Mouse (Mus musculus): ENCODE data around the gene Rufy3. TPM values are rescaled to one million over a fixed set of nuclear protein-coding genes. Genes with fewer than 3 reads are reported as not detected.
A peak's percentile ranks its signal among the peaks of the same experiment; 100 is the strongest.

The Rufy3 gene
- polyA plus RNA-seq, 1 experiment from 2014 or later, result 28.1 TPM

DNA sequence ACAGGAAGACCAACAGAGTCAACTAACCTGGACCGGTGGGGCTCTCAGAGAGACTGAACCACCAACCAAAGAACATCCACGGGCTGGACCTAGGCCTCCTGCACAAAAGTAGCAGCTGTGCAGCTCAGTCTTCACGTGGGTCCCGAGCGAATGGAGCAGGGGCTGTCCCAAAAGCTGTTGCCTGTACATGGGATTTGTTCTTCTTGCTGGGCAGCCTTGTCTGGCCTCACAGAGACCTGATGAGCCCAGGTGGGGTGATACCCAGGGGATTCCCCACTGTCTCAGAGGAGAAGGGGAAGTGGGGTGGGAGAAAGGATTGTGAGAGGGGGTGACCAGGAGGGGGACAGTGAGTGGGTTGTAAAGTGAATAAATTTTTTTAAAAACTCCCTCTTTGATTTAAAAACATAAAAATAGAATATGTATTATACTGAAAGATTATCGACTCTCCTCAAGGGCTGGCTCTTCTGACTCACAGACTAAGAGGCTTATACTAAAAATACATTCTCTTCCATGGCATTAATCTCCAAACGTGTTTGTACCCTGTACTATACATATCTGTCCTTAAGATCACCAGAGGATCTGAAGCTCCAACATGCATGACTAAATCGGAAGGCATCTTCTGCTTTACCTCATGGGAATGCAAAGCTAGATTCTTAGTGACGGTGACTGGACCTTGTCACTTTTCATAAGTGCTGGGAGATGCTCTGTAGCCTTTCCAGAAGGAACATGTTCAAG, 3.6 kb upstream of the Rufy3 start:
- Histone ChIP-seq H3K36me3 (replicated peaks) (peaks cover 17% of the 10 kb centered on the region), H3K4me3 (no peak overlapping the region), H3K27ac (replicated peaks) (no peak overlapping the region), H3K4me1 (peaks cover 8% of the 10 kb centered on the region), H3K27me3 (replicated peaks; ENCODE audit: low read depth, poor library complexity, severe bottlenecking) (no peaks in the 10 kb centered on the region), H3K9me3 (no peaks in the 10 kb centered on the region)
- DNase-seq (ENCODE audit: low spot score), result no peak
- WGBS, result 82% methylated on average over 9 of the region's 9 CpGs

DNA sequence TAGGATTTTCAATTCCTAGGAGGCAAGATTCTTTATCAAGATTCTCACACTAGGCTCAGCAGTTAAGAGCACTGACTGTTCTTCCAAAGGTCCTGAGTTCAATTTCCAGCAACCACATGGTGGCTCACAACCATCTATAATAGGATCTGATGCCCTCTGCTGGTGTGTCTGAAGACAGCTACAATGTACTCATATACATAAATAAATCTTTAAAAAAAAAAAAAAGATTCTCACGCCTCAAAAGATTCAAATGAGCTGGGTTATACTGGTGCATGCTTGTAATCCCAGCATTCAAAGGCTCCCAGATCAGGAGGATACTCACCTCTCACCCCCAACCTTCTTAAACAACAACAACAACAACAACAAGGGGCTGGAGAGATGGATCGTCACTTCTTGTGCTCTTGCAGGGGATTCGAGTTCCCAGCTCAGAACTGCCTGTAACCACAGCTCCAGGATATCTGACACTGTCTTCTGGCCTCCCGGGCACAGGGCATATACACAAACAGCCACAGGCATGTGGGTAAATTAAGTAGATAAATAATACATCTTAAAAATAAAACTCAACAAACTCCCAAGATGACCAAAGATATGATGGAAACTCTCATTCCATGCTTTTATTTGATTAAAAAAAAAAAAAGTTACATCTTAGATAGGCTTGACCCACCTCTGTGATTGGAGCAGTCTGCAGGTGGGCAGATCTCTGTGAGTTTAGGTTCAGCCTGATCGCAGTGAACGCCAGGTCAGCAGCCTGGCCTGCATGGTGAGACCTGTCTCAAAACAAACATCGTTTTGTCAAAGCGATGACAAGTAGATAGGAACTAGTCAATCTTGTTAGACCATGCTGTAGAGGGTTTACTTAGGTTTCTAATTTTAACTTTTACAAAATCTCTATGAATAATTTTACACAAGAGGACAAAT, 1.7 kb upstream of the Rufy3 start:
- DNase-seq (ENCODE audit: low spot score), result no peak
- 66% methylated on average over 8 of the region's 8 CpGs for WGBS
- H3K27ac ChIP-seq (replicated peaks), result no peak overlapping the region

DNA sequence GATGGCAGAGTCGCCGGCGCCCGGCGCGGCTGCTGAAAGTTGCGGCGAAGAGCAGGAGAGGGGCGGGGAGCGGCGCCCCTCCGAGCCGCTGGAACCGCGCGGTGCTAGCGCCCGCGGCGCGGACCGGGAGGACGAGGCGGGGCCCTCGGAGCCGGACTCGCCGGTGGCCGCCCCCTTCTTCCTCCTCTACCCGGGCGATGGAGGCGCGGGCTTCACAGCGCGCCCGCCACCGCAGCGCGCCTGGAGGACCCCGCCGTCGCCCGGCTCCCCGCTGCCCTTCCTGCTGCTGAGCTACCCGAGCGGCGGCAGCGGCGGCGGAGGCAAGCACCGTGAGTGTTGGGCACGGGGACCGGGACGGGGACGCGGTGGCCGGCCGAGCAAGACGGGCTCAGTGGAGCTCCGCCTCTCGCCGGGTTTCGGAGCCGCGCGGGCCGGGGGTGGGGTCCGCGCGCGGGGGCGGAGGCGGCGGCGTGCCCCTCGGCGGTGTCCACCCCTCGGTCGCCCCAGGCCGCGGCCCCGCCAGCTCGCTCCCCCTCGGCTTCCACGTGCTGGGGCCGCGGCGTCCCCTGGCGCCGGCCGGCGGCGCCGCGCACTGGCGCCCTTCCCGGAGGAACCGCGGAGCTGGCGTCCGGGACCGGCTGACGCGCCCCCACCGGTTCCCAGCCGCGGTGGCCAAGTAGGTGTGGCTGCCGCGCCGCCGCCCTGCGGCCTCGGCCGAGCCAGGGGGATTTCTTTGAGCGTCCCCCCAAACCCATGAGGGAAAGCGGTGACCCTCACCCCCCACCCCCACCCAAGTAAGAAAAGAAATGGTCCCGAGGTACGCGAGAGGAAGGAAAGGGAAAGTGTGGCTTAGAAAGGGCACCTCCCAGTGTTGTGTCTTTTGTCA, 551 bp downstream of the Rufy3 start:
- H3K4me1 ChIP-seq, result peaks cover 14% of the 10 kb centered on the region
- WGBS, result 1% methylated on average over 119 of the region's 119 CpGs

More for the DNA sequence above, 1.7 kb upstream of the Rufy3 start:
- H3K9me3 ChIP-seq, result no peaks in the 10 kb centered on the region
- H3K36me3 ChIP-seq (replicated peaks), result peaks cover 1% of the 10 kb centered on the region; the same call in 1 of the 2 replicates
- no peak overlapping the region for H3K4me3 ChIP-seq
- H3K4me1 ChIP-seq, result peaks cover 14% of the 10 kb centered on the region
- H3K27me3 ChIP-seq (replicated peaks; ENCODE audit: low read depth, poor library complexity, severe bottlenecking), result no peaks in the 10 kb centered on the region

DNA sequence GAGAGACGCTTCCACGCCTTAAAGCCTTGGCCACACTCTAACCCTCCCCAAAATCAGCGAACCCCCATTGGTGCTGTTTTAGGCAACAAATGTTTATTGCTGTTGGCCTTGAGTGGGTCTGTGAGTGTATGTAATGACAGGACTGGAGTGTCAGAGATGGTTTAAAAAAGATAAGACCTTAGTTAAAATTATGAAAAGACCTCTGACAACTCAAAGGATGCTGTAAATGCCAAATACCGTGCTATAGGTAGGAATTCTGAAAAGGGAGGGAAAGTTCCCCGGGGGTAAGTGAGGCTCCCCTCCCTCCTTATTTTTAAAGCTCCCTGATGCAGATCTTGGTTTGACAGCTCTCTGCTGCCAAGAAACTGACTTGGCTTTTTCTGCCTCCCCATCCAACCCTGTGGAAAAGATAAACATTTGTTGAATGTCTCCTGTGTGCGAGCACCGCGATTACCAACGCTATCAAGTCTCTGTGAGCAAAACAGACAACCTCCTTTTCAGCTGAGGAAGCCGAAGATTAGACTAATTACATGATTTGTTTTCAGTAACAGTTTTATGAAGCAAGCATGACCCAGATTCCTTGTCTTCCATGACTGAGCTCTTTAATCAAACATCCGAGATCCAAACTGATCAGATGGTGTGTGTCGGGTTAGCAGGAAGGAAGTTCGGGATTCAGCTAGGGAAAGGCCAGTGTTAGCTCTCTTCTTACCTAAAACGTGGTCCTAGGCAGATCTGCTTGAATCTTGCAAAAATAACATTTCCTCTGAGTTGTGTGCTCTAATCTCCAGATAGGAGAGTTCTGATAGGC, 1.4 kb downstream of the Rufy3 start:
- peaks cover 27% of the 10 kb centered on the region for H3K36me3 ChIP-seq (replicated peaks)
- no peak for DNase-seq (ENCODE audit: low spot score)
- 6% methylated on average over 14 of the region's 14 CpGs for WGBS
- H3K4me1 ChIP-seq, result peaks cover 14% of the 10 kb centered on the region
- no peaks in the 10 kb centered on the region for H3K27me3 ChIP-seq (replicated peaks; ENCODE audit: low read depth, poor library complexity, severe bottlenecking)
- peak overlapping the region; percentile 96 for H3K4me3 ChIP-seq
- H3K9me3 ChIP-seq, result no peaks in the 10 kb centered on the region
- H3K27ac ChIP-seq (replicated peaks), result peak overlapping the region; percentile 92

More for the DNA sequence above, 551 bp downstream of the Rufy3 start:
- Histone ChIP-seq H3K27me3 (replicated peaks; ENCODE audit: low read depth, poor library complexity, severe bottlenecking) (no peaks in the 10 kb centered on the region), H3K27ac (replicated peaks) (peak overlapping the region; percentile 92), H3K4me3 (peak overlapping the region; percentile 96), H3K36me3 (replicated peaks) (peaks cover 19% of the 10 kb centered on the region), H3K9me3 (no peaks in the 10 kb centered on the region)
- DNase-seq (ENCODE audit: low spot score), result peak; percentile 70

DNA sequence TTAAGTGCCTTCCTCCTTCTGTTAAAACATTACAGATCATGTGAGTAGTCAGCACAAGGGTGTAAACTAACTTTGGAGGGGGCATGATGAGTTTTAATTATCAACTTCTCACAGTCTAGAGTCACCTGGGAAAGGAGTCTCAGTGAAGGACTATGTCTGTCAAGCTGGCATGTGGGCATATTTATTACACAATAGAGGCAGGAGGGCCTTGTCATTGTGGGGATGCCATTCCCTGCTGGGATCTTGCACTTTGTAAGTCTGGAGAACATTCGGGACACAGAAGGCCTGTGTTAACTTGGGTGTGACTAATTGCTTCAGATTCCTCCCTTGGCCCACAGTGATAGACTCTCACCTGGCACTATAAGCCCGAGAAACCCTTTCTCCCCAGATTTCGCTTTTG, 4.7 kb downstream of the Rufy3 start:
- 74% methylated on average over 3 of the region's 3 CpGs for WGBS
- Histone ChIP-seq H3K27me3 (replicated peaks; ENCODE audit: low read depth, poor library complexity, severe bottlenecking) (no peaks in the 10 kb centered on the region), H3K4me1 (peaks cover 14% of the 10 kb centered on the region), H3K4me3 (no peak overlapping the region), H3K36me3 (replicated peaks) (peaks cover 34% of the 10 kb centered on the region), H3K9me3 (no peaks in the 10 kb centered on the region), H3K27ac (replicated peaks) (no peak overlapping the region)
- DNase-seq (ENCODE audit: low spot score), result no peak

DNA sequence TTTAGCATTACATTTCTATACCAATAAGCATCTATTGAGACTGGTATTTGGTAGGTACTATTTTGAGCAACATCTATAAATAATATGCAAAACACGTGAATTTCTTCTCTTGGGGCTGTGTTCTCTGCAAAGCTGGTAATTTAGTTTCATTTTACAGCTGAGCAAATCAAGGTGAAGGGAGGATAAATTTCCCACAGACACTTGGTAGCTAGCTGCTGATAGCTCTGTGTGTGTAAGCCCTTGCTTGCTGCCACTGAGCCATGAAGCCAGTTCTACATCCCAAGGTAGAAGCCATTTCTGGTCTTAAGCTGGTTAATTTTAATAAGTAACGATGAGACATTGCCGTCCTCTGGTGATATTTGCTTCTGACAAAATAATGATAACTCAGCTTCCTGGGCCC, 10.0 kb downstream of the Rufy3 start:
- Histone ChIP-seq H3K27me3 (replicated peaks; ENCODE audit: low read depth, poor library complexity, severe bottlenecking) (no peaks in the 10 kb centered on the region), H3K4me1 (peaks cover 17% of the 10 kb centered on the region), H3K27ac (replicated peaks) (no peak overlapping the region), H3K4me3 (no peak overlapping the region), H3K36me3 (replicated peaks) (peaks cover 20% of the 10 kb centered on the region), H3K9me3 (no peaks in the 10 kb centered on the region)
- no peak for DNase-seq (ENCODE audit: low spot score)
- 88% methylated on average over 3 of the region's 3 CpGs for WGBS

DNA sequence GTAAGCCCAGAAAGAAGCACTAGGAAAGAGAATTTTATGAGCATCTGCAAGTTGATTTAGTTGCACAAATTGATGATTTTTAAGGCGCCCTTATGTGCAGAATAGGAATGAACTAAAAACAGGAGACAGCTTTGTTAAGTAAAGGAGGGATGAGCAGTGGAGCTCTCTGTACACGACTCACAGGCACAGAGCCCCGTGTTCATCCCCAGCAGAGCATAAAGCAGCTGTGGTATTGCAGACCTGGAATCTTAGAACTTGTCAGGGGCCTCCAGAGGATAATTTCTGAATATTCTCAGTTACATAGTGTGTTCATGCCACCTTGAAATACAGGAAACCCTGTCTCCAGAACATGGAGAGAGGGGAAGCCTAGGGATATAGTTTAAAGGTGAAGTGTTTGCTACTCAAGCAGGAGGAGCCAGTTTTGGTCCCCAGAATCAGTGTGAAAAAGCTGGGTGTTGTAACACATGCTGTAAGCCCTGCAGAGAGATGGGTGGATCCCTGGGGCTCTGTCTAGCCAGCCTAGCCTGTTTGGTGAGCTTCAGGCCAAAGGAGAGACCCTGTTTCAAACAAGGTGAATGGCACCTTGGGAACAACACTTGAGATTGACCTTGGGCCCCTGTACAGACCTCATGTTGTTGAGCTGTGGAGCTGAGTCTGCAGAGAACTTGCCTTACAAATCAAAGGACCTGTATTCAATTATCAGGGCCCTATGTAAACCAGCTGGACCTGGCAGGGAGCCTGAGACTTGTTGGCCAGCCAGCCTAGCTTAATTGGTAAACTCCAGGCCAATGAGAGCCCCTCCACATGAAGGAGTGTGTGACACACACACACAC, 10.9 kb downstream of the Rufy3 start:
- H3K27ac ChIP-seq (replicated peaks), result no peak overlapping the region
- no peak overlapping the region for H3K4me3 ChIP-seq
- peaks cover 11% of the 10 kb centered on the region for H3K36me3 ChIP-seq (replicated peaks)
- H3K4me1 ChIP-seq, result peaks cover 17% of the 10 kb centered on the region
- no peak for DNase-seq (ENCODE audit: low spot score)
- H3K27me3 ChIP-seq (replicated peaks; ENCODE audit: low read depth, poor library complexity, severe bottlenecking), result no peaks in the 10 kb centered on the region
- H3K9me3 ChIP-seq, result no peaks in the 10 kb centered on the region
- 72% methylated on average over 3 of the region's 3 CpGs for WGBS

DNA sequence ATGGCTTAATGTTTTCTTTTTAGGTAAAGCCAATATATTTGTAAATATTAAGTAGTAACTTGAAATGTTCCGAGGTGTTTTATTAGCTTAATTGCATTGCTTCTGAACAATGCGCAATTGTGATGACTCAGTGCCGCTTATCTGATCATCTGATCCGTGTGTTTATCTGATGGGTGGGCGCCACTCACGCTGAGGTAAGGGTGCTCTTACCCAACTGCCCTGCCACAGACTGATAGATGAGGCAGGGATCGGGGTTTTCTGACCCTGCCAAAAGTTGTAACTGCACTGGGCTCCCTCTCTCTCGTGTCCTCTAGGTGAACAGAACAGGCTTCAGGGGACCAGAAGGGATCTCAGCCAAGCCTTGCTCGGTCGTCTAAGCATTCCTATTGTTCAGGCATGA, 15.8 kb downstream of the Rufy3 start:
- Histone ChIP-seq H3K9me3 (no peaks in the 10 kb centered on the region), H3K27me3 (replicated peaks; ENCODE audit: low read depth, poor library complexity, severe bottlenecking) (no peaks in the 10 kb centered on the region), H3K4me3 (no peak overlapping the region), H3K36me3 (replicated peaks) (peaks cover 5% of the 10 kb centered on the region; the same call in 1 of the 2 replicates), H3K4me1 (peaks cover 38% of the 10 kb centered on the region), H3K27ac (replicated peaks) (no peak overlapping the region)
- 86% methylated on average over 10 of the region's 10 CpGs for WGBS
- no peak for DNase-seq (ENCODE audit: low spot score)

DNA sequence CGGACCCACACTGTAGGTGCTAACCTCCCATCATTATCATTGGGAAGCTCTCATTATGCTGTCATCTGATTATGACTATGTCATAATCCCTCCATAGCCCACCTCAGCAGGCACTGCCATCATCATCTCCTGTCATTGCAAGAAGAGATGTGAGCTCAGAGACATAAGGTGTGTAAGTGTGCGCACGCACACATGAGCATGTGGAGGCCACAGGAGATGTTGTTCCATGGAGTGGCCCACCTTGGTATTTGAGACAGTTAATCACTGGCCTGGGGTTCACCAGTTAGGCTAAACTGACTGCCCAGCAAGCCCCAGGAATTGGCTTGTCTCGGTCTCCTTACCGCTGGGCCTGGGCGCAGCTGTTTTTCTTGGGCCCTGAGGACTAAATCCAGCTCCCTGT, 16.5 kb downstream of the Rufy3 start:
- DNase-seq (ENCODE audit: low spot score), result no peak
- WGBS, result 93% methylated on average over 6 of the region's 6 CpGs
- no peak overlapping the region for H3K4me3 ChIP-seq
- peaks cover 5% of the 10 kb centered on the region; the same call in 1 of the 2 replicates for H3K36me3 ChIP-seq (replicated peaks)
- H3K9me3 ChIP-seq, result no peaks in the 10 kb centered on the region
- H3K4me1 ChIP-seq, result peaks cover 40% of the 10 kb centered on the region
- no peaks in the 10 kb centered on the region for H3K27me3 ChIP-seq (replicated peaks; ENCODE audit: low read depth, poor library complexity, severe bottlenecking)
- H3K27ac ChIP-seq (replicated peaks), result no peak overlapping the region

DNA sequence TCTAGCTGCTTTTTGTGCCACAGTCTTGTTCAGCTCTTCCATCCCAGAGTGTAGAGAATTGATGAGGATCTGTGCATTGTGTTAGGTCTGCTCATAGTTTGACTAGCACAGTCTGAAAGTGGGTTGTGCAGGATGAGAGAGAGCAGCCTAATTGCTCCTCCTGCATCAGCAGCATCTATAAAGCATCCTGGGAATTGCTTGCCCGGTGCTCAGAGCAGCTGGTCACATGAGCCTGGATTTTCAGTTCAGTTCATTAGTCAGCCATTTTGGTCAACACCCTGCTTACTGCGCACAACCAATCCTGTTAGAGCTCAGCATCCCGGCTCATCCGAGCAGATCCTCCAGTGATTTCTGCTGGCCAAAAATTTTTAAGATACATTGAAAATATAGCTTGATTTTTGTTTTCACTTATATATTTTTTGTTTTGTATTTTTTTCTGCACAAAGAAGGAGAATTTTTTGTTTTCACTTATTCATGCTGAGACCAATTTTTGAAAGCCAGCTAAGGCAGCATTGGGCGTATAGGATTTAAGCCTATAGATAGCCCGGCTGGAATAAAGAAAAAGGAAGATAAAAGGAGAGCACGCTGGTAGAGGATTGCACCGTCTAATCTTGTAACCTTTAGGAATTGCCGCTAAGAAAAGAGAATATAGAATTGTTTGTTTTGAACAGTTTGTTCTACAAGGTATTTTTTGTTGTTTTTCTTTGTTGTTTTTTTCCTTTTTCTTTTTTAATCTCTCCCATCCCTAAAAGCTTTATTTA, 18.6 kb downstream of the Rufy3 start:
- Histone ChIP-seq H3K27ac (replicated peaks) (peak overlapping the region; percentile 73), H3K4me3 (peak overlapping the region; percentile 57), H3K27me3 (replicated peaks; ENCODE audit: low read depth, poor library complexity, severe bottlenecking) (no peaks in the 10 kb centered on the region), H3K4me1 (peaks cover 53% of the 10 kb centered on the region), H3K9me3 (no peaks in the 10 kb centered on the region), H3K36me3 (replicated peaks) (0 out of 2 replicates have a peak, but pooled peaks cover 5% of the 10 kb centered on the region)
- 56% methylated on average over 9 of the region's 9 CpGs for WGBS
- peak; percentile 76 for DNase-seq (ENCODE audit: low spot score)
